Mouse (Mus musculus): ENCODE data around the gene Ttc9. TPM values are rescaled to one million over a fixed set of nuclear protein-coding genes. Genes with fewer than 3 reads are reported as not detected.
A peak's percentile ranks its signal among the peaks of the same experiment; 100 is the strongest.

The Ttc9 gene
- polyA plus RNA-seq, 1 experiment from 2014 or later: 15.2 TPM

DNA sequence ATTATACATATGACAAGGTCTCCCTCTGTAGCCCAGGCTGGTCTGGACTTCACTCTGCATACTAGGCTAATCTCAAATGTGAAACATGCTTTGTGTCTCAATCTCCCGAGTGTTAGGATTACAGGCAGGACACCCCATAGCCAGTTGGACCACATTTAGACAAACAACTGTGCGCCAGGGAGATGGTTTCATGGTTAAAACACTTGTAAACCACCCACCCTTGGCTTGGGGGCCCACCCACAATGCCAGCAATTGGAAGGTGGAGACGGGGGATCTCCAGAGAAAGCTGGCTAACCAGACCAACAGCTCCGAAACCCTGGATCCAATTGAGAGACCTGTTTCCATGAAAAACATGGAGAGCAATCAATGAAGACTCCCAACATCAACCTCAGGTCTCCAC, 3.0 kb upstream of the Ttc9 start:
- no peak overlapping the region for H3K27ac ChIP-seq
- peaks cover 4% of the 10 kb centered on the region; the same call in 1 of the 2 replicates for H3K27me3 ChIP-seq (replicated peaks)
- H3K4me1 ChIP-seq: peaks cover 20% of the 10 kb centered on the region
- WGBS: 86% methylated on average over 4 of the region's 4 CpGs
- no peak overlapping the region for H3K4me3 ChIP-seq
- no peak overlapping the region for H3K4me2 ChIP-seq
- H3K9ac ChIP-seq: no peak overlapping the region
- H3K36me3 ChIP-seq (replicated peaks): no peaks in the 10 kb centered on the region
- no peak for ATAC-seq (replicated peaks)
- no peaks in the 10 kb centered on the region for H3K9me3 ChIP-seq

DNA sequence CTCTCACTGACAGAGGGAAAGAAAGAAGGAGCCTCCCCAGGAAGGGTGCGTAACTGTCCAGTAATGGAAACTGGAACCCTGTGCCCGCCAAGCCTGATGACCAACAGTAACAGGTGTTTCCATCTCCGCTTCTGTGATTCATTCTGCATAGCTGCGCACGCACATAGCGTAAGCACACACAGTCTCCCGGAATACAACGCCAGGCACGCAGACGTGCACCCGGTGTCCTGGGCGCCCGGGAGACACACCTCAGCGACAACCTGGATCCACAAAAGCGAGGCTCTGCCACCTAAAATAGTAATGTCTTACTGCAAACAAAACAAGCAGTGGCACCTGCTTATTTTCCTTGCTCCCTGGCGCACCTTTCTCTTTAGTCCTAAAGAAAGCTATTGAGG, 532 bp upstream of the Ttc9 start:
- Histone ChIP-seq H3K4me3 (peak overlapping the region; percentile 81), H3K27me3 (replicated peaks) (peaks cover 4% of the 10 kb centered on the region; the same call in 1 of the 2 replicates), H3K4me1 (peaks cover 27% of the 10 kb centered on the region), H3K4me2 (peak overlapping the region; percentile 69), H3K9ac (peak overlapping the region; percentile 88), H3K36me3 (replicated peaks) (no peaks in the 10 kb centered on the region), H3K27ac (peak overlapping the region; percentile 95), H3K9me3 (no peaks in the 10 kb centered on the region)
- ATAC-seq (replicated peaks): peak; percentile 91
- WGBS: under 1% methylated on average over 16 of the region's 16 CpGs

DNA sequence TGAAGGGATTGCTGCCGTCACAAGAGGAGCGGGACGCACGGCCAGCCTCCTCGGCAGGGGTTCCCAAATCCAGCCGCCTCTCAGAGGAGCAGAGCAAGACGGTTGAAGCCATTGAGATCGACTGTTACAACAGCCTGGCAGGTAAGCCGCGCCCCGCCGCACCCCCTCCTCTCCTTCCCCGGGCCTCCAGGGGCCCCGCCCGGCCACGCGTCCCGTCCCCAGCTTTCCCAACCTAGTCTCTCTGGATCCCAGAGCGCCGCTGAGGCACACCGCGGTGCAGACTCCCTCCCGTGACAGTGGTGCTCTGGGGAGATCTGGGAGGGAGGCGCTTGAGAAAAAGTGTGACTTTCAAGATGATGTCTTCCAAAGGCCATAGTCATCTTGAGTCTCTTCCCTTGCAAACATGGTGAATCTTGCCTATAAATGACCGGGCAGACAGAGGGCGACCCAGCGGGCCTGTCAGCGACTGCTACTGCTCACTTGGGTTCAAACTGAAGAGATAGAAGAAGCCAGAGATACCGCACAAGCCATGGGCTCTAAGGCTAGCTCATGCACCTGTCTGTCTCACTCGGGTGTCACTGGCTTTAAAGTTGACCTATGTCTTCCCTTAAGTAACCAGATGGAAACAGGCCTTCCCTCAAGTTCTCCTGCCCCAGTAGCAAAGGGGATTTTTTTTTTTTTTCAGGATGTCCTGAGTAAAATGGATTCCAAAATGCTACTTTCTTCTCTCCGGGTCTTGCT, 782 bp downstream of the Ttc9 start:
- H3K36me3 ChIP-seq (replicated peaks): no peaks in the 10 kb centered on the region
- peak overlapping the region; percentile 95 for H3K27ac ChIP-seq
- ATAC-seq (replicated peaks): peak; percentile 48
- peaks cover 4% of the 10 kb centered on the region; the same call in 1 of the 2 replicates for H3K27me3 ChIP-seq (replicated peaks)
- no peaks in the 10 kb centered on the region for H3K9me3 ChIP-seq
- 2% methylated on average over 27 of the region's 31 CpGs for WGBS
- H3K4me3 ChIP-seq: peak overlapping the region; percentile 81
- H3K4me1 ChIP-seq: peaks cover 27% of the 10 kb centered on the region
- H3K4me2 ChIP-seq: peak overlapping the region; percentile 69
- H3K9ac ChIP-seq: peak overlapping the region; percentile 88

DNA sequence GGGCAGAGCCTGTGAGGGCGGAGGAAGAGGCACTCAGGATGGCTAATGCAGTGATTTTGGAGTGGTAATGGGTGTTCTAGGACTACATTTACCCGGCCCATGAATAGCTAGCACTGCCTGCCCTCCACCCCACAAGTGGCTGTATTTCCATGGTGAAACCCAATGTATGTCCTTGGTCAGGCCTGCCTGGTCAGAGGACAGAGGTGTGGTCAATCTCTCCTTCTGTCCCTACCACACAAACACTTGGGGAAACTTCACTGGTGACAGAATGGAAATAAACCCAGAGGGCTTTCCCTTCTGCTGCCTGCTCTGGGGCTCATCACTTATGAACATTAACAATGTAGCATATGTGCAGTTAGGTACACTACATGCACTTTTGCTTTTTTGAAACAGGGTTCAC, 2.2 kb downstream of the Ttc9 start:
- H3K4me2 ChIP-seq: peak overlapping the region; percentile 69
- ATAC-seq (replicated peaks): no peak
- H3K27me3 ChIP-seq (replicated peaks): peaks cover 4% of the 10 kb centered on the region; the same call in 1 of the 2 replicates
- no peak overlapping the region for H3K9ac ChIP-seq
- peaks cover 27% of the 10 kb centered on the region for H3K4me1 ChIP-seq
- no peak overlapping the region for H3K27ac ChIP-seq
- no peaks in the 10 kb centered on the region for H3K9me3 ChIP-seq
- WGBS: 69% methylated on average over 2 of the region's 2 CpGs
- no peak overlapping the region for H3K4me3 ChIP-seq
- H3K36me3 ChIP-seq (replicated peaks): no peaks in the 10 kb centered on the region

DNA sequence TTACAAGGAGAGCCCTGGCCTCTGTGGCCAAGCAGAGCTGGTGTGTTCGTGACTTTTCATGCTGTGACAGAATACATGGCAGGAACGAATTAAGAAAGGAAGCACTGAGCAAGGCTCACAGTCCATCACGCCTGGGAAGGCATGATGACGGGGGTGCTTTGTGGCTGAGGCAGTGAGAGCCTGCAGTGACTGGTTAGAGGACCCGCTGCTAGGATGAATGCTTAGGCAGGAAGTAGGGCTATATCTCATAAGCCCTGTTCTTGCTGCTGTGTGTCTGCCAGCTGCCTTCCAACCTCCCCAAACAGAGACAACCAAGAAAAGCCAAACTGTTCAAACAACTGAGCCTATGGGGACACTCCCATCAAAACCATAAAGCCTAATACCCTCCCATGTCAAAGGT, 9.6 kb downstream of the Ttc9 start:
- H3K9me3 ChIP-seq: no peaks in the 10 kb centered on the region
- H3K27ac ChIP-seq: no peak overlapping the region
- no peak overlapping the region for H3K4me2 ChIP-seq
- no peak overlapping the region for H3K4me3 ChIP-seq
- no peak overlapping the region for H3K9ac ChIP-seq
- ATAC-seq (replicated peaks): no peak
- no peaks in the 10 kb centered on the region for H3K27me3 ChIP-seq (replicated peaks)
- WGBS: 63% methylated on average over 5 of the region's 5 CpGs
- H3K4me1 ChIP-seq: 0 out of 2 replicates have a peak, but pooled peaks cover 4% of the 10 kb centered on the region
- H3K36me3 ChIP-seq (replicated peaks): no peaks in the 10 kb centered on the region

DNA sequence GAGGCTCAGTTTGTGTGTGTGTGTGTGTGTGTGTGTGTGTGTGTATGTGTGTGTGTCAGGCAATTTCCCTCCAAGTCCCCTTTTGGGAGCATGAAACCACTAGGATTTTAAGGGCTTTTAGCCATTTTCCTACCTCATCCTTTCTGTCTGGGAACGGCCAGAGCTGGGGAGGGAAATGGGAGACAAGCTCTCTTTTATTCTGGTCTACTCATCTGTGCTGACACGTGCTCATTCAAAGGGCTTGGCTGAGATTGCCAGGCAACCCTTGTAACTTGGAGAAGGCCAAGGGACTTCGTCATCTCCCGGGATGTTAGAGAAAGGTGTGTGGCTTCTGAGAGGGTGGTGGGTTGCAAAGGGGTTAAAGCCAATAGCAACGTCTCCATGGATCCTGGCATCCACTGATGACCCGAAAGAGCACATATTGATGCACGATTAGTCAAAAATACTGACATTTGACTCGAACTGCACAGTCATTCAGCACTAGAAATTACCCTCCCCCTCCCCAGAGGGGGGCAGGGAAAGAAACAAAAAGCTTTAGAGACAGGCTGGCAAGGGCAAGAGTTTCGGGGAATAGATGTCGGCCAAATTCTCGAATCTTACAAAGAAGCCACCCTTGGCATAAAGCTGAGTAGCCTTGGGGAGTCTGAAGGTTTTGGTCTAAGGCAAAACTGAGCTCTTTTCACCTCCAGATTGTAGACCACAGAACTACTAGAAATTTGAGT, 11.5 kb downstream of the Ttc9 start:
- WGBS: 30% methylated on average over 11 of the region's 11 CpGs
- H3K4me3 ChIP-seq: no peak overlapping the region
- H3K27me3 ChIP-seq (replicated peaks): no peaks in the 10 kb centered on the region
- H3K9ac ChIP-seq: no peak overlapping the region
- 0 out of 2 replicates have a peak, but pooled peaks cover 4% of the 10 kb centered on the region for H3K4me1 ChIP-seq
- no peak overlapping the region for H3K27ac ChIP-seq
- ATAC-seq (replicated peaks): no peak
- H3K4me2 ChIP-seq: no peak overlapping the region
- no peaks in the 10 kb centered on the region for H3K36me3 ChIP-seq (replicated peaks)
- H3K9me3 ChIP-seq: no peaks in the 10 kb centered on the region

DNA sequence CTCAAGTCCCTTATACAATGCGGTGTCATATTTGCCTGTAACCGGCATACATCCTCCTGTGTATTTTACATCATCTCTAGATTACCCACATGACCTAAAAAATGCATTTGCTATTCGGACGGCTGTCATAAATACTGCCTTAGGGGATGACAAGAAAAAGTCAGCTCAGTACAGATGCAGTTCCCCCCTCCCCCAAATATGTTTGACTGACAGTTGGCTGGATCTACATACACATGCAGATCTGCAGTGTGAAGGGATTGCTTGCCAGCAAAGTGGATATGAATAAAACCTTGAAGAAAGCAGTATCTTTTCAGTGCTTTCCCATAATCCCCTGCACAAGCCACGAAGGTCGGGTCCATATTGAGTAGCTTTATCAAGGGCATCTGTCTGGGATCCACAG, 15.8 kb downstream of the Ttc9 start:
- no peak overlapping the region for H3K27ac ChIP-seq
- H3K4me1 ChIP-seq: 0 out of 2 replicates have a peak, but pooled peaks cover 4% of the 10 kb centered on the region
- no peak for ATAC-seq (replicated peaks)
- no peaks in the 10 kb centered on the region for H3K27me3 ChIP-seq (replicated peaks)
- H3K9me3 ChIP-seq: no peaks in the 10 kb centered on the region
- no peak overlapping the region for H3K9ac ChIP-seq
- no peak overlapping the region for H3K4me2 ChIP-seq
- H3K36me3 ChIP-seq (replicated peaks): no peaks in the 10 kb centered on the region
- 71% methylated on average over 6 of the region's 6 CpGs for WGBS
- H3K4me3 ChIP-seq: no peak overlapping the region

DNA sequence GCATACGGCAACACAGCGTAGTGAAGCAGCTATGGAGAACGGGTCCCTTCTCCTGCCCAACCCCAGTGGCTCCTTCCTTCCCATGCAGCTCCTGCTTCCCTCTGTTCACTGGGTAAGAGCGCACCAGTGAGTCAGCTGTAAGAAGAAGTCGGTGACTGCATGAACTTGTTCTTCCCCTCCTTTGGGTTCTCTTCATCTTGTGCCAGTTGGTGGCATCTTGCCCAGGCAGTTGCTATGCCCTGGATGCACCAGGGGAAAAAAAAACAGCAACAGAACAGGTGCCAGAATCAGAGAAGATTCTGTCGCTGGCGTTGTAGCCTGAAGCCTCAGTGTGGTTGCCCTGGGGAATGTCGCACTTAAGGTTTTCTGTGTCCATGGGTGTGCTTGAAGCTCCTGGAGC, 22.3 kb downstream of the Ttc9 start:
- Histone ChIP-seq H3K4me2 (no peak overlapping the region), H3K27me3 (replicated peaks) (no peaks in the 10 kb centered on the region), H3K9me3 (no peaks in the 10 kb centered on the region), H3K27ac (no peak overlapping the region), H3K4me3 (no peak overlapping the region), H3K4me1 (no peaks in the 10 kb centered on the region), H3K9ac (no peak overlapping the region), H3K36me3 (replicated peaks) (no peaks in the 10 kb centered on the region)
- no peak for ATAC-seq (replicated peaks)
- 89% methylated on average over 8 of the region's 8 CpGs for WGBS

DNA sequence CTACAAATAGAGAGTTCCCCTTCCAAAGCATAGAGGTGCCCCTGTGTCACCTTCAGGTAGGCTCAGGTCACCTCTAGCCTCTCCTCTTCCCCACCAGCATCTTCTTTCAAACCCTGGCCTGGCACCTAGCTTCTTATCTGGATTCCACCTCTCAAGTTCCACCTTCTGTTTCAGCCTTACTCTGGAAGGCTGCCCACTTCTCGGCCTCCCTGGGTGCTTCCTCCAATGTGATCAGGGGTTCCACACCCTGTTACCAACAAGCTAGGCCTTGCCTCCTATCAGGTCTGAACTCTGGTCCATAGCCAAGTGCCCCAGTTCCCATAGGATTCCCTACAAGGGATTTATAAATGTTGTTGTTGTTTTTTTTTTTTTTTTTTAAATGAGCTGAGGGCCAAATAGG, 26.3 kb downstream of the Ttc9 start:
- Histone ChIP-seq H3K9ac (no peak overlapping the region), H3K27ac (no peak overlapping the region), H3K27me3 (replicated peaks) (no peaks in the 10 kb centered on the region), H3K4me2 (no peak overlapping the region), H3K9me3 (no peaks in the 10 kb centered on the region), H3K36me3 (replicated peaks) (0 out of 2 replicates have a peak, but pooled peaks cover 11% of the 10 kb centered on the region), H3K4me1 (no peaks in the 10 kb centered on the region), H3K4me3 (no peak overlapping the region)
- 74% methylated on average over 1 of the region's 1 CpGs for WGBS
- no peak for ATAC-seq (replicated peaks)

DNA sequence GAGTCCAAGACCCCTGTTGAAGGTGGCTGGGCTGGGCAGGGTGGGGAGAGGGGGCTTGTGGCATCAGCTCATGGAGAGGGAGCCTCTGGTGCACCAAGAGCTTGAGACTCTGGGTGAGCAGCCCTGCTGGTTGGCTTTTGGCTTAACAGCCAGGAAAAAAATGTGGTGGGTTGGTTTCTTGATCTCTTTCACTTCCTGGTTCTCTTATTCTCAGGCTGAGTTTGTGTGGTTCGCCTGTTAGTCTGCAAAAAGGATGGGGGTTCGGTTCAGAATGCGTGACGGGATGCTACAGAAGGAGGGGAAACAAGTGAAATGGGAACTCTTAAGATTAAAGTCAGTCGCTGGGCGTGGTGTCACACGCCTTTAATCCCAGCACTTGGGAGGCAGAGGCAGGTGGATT, 27.0 kb downstream of the Ttc9 start:
- Histone ChIP-seq H3K4me1 (no peaks in the 10 kb centered on the region), H3K9ac (no peak overlapping the region)

DNA sequence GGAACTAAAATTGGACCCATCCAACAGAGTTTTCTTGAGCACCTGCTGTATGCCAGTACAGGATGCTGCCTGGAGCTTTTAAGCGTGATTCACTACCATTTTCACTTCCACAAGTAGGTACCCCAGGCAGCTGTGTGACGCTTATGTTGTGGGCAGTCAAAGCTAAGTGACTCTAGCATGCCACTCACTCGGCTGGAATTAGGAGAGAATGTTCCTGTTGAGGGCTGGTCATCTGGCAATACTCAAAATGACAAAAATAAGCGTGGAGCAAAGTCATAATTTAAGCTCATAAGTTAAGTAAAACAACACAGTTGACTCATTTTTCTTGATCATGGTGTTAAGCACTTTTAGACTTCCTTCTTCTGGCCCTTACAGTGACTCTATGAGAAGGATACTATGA, 31.0 kb downstream of the Ttc9 start:
- no peak overlapping the region for H3K9ac ChIP-seq
- H3K27ac ChIP-seq: no peak overlapping the region
- 92% methylated on average over 4 of the region's 4 CpGs for WGBS
- no peak overlapping the region for H3K4me2 ChIP-seq
- ATAC-seq (replicated peaks): no peak
- no peaks in the 10 kb centered on the region for H3K9me3 ChIP-seq
- no peaks in the 10 kb centered on the region for H3K27me3 ChIP-seq (replicated peaks)
- peaks cover 27% of the 10 kb centered on the region; the same call in 1 of the 2 replicates for H3K36me3 ChIP-seq (replicated peaks)
- H3K4me1 ChIP-seq: no peaks in the 10 kb centered on the region
- H3K4me3 ChIP-seq: no peak overlapping the region

More for the DNA sequence above, 27.0 kb downstream of the Ttc9 start:
- 90% methylated on average over 7 of the region's 7 CpGs for WGBS
- H3K27ac ChIP-seq: no peak overlapping the region
- H3K9me3 ChIP-seq: no peaks in the 10 kb centered on the region
- no peak overlapping the region for H3K4me2 ChIP-seq
- no peak for ATAC-seq (replicated peaks)
- H3K36me3 ChIP-seq (replicated peaks): 0 out of 2 replicates have a peak, but pooled peaks cover 15% of the 10 kb centered on the region
- H3K27me3 ChIP-seq (replicated peaks): no peaks in the 10 kb centered on the region
- H3K4me3 ChIP-seq: no peak overlapping the region

DNA sequence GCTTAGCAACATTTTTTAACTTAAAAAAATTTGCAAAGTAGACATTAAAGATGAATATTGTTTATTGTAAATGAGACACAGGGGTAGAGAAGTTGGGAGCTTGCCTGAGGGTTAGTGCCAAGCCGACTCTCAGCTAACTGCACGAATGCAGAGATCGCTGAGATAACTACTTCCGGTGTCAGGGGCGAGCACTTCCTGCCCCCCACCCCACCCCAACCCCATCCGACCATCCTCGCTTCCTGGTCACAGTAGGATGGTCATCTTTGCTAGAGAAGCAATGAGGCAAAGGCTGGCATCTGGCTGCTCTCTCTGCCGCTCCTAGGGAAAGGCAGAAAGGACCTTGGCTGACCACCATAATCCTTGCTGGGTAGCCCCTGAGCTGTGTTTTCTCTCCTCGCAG, 32.1 kb downstream of the Ttc9 start:
- H3K4me3 ChIP-seq: no peak overlapping the region
- H3K27me3 ChIP-seq (replicated peaks): no peaks in the 10 kb centered on the region
- no peak for ATAC-seq (replicated peaks)
- no peak overlapping the region for H3K27ac ChIP-seq
- peaks cover 27% of the 10 kb centered on the region; the same call in 1 of the 2 replicates for H3K36me3 ChIP-seq (replicated peaks)
- WGBS: 96% methylated on average over 9 of the region's 9 CpGs
- no peak overlapping the region for H3K9ac ChIP-seq
- no peaks in the 10 kb centered on the region for H3K9me3 ChIP-seq
- H3K4me2 ChIP-seq: no peak overlapping the region
- H3K4me1 ChIP-seq: no peaks in the 10 kb centered on the region

All from midbrain, embryonic 15.5 days (tissue).